Mouse (Mus musculus) embryonic facial prominence, embryonic 13.5 days (tissue): ENCODE results near the gene Pip5k1a. TPM values are rescaled to one million over a fixed set of nuclear protein-coding genes. Genes with fewer than 3 reads are reported as not detected.
"Not testable (repeated sequence)": the region's sequence is repeated elsewhere in the genome, so short reads cannot be mapped to it uniquely, and the experiment has no call there.

ENCODE experiments used
- ATAC-seq: fragments of 200-750 bp; cut with Nextera tagmentation; 2 replicates; pipeline ENCODE4 v1.8.0; 2017; ENCODE audit warnings: low read depth; ENCODE audit not compliant: insufficient number of reproducible peaks, insufficient read depth, low FRiP score, low TSS enrichment
- H3K27ac ChIP-seq: fragments of 300-500 bp; sonication (generic); 2 replicates; pipeline ENCODE4 v1.5.1; 2015; ENCODE audit warnings: moderate library complexity, mild to moderate bottlenecking, inconsistent platforms
- H3K27me3 ChIP-seq: fragments of 300-500 bp; sonication (generic); 2 replicates; pipeline ENCODE4 v1.6.1; 2015; ENCODE audit warnings: mild to moderate bottlenecking, inconsistent platforms
- H3K36me3 ChIP-seq: fragments of 300-500 bp; sonication (generic); 2 replicates; pipeline ENCODE4 v1.6.1; 2015; ENCODE audit warnings: mild to moderate bottlenecking, inconsistent platforms
- H3K4me1 ChIP-seq: fragments of 300-500 bp; sonication (generic); 2 replicates; pipeline ENCODE4 v1.6.1; 2015; ENCODE audit warnings: inconsistent platforms
- H3K4me2 ChIP-seq: fragments of 300-500 bp; sonication (generic); 2 replicates; pipeline ENCODE4 v1.6.1; 2015; ENCODE audit warnings: moderate library complexity, mild to moderate bottlenecking, inconsistent platforms
- H3K4me3 ChIP-seq: fragments of 300-500 bp; sonication (generic); 2 replicates; pipeline ENCODE4 v1.5.1; 2015; ENCODE audit warnings: mild to moderate bottlenecking, inconsistent platforms
- H3K9ac ChIP-seq: fragments of 300-500 bp; sonication (generic); 2 replicates; pipeline ENCODE4 v1.6.1; 2015; ENCODE audit warnings: mild to moderate bottlenecking, inconsistent platforms
- H3K9me3 ChIP-seq: fragments of 300-500 bp; sonication (generic); 2 replicates; pipeline ENCODE4 v1.6.1; 2016; ENCODE audit warnings: inconsistent platforms
- WGBS: fragments of 180-500 bp; shearing (Covaris S2); methylation state at CpG from one replicate; pipeline ENCODE4 v1.1.7; 2015; ENCODE audit warnings: mixed read lengths; 5-methylcytosine and 5-hydroxymethylcytosine counted together
- polyA plus RNA-seq: library from polyadenylated mRNA; unstranded; fragments of >200 nt; fragmentation: Nextera tagmentation; extraction: Ambion mirVana; gene quantifications from 2 replicates; pipeline ENCODE4 v1.2.1, GENCODE M21; 2015

Gene Pip5k1a
- polyA plus RNA-seq, 1 experiment from 2014 or later, result 23.8 TPM

GRCm38 (mm10) chr3:95110911-95111726, 4.4 kb upstream of the Pip5k1a start, which contains the start of gene Vps72:
TSS of gene Vps72 (plus strand) at chr3:95111022.
- Histone ChIP-seq H3K4me2 (peak within 1 kb of the TSS; percentile 57), H3K9me3 (no peaks in the 10 kb centered on the region), H3K36me3 (peaks cover 21% of the 10 kb centered on the region), H3K27ac (peak within 1 kb of the TSS; percentile 98), H3K4me1 (peaks cover 9% of the 10 kb centered on the region), H3K4me3 (peak within 1 kb of the TSS; percentile 74), H3K9ac (peak within 1 kb of the TSS; percentile 89), H3K27me3 (no peaks in the 10 kb centered on the region)
- under 1% methylated on average over 54 of the region's 54 CpGs for WGBS
- 0 out of 2 replicates have a peak, but pooled peaks have one; percentile 45 for ATAC-seq

GRCm38 (mm10) chr3:95107898-95108297, 1.2 kb upstream of the Pip5k1a start:
- Histone ChIP-seq H3K36me3 (no peaks in the 10 kb centered on the region), H3K4me1 (peaks cover 19% of the 10 kb centered on the region), H3K9ac (no peak overlapping the region), H3K9me3 (no peaks in the 10 kb centered on the region), H3K4me3 (no peak overlapping the region), H3K27ac (no peak overlapping the region), H3K4me2 (no peak overlapping the region), H3K27me3 (no peaks in the 10 kb centered on the region)
- ATAC-seq, result no peak
- WGBS, result 60% methylated on average over 2 of the region's 2 CpGs

GRCm38 (mm10) chr3:95107308-95107707, 578 bp upstream of the Pip5k1a start:
- not testable (repeated sequence) for H3K9me3 ChIP-seq, ATAC-seq, H3K27me3 ChIP-seq, H3K27ac ChIP-seq, H3K9ac ChIP-seq, H3K36me3 ChIP-seq
- Histone ChIP-seq H3K4me2 (peak overlapping the region; percentile 69), H3K4me3 (peak overlapping the region; percentile 97), H3K4me1 (peaks cover 13% of the 10 kb centered on the region)

GRCm38 (mm10) chr3:95105586-95106337, 968 bp downstream of the Pip5k1a start:
- ATAC-seq, result no peak
- WGBS, result under 1% methylated on average over 16 of the region's 16 CpGs
- peak overlapping the region; percentile 96 for H3K9ac ChIP-seq
- peak overlapping the region; percentile 89 for H3K27ac ChIP-seq
- H3K4me3 ChIP-seq, result peak overlapping the region; percentile 97
- H3K9me3 ChIP-seq, result no peaks in the 10 kb centered on the region
- H3K36me3 ChIP-seq, result peaks cover 7% of the 10 kb centered on the region
- peak overlapping the region; percentile 77 for H3K4me2 ChIP-seq
- H3K4me1 ChIP-seq, result peaks cover 15% of the 10 kb centered on the region
- no peaks in the 10 kb centered on the region for H3K27me3 ChIP-seq

- Histone ChIP-seq H3K36me3 (peaks cover 8% of the 10 kb centered on the region), H3K9me3 (no peaks in the 10 kb centered on the region), H3K4me3 (peak overlapping the region; percentile 97), H3K4me1 (peaks cover 15% of the 10 kb centered on the region), H3K27me3 (no peaks in the 10 kb centered on the region), H3K4me2 (peak overlapping the region; percentile 77), H3K9ac (peak overlapping the region; percentile 96), H3K27ac (no peak overlapping the region)
- 59% methylated on average over 4 of the region's 4 CpGs for WGBS
- ATAC-seq, result no peak
These were observed 1.6 kb downstream of the Pip5k1a start for GRCm38 (mm10) chr3:95105121-95105520.

GRCm38 (mm10) chr3:95100854-95101253, 5.9 kb downstream of the Pip5k1a start:
- no peak for ATAC-seq
- Histone ChIP-seq H3K4me1 (peaks cover 15% of the 10 kb centered on the region), H3K4me2 (no peak overlapping the region), H3K9ac (no peak overlapping the region), H3K27ac (no peak overlapping the region), H3K4me3 (no peak overlapping the region), H3K27me3 (no peaks in the 10 kb centered on the region), H3K36me3 (peaks cover 16% of the 10 kb centered on the region), H3K9me3 (no peaks in the 10 kb centered on the region)
- 35% methylated on average over 2 of the region's 2 CpGs for WGBS

GRCm38 (mm10) chr3:95088071-95088470, 18.7 kb downstream of the Pip5k1a start:
- no peak overlapping the region for H3K4me2 ChIP-seq
- no peaks in the 10 kb centered on the region for H3K9me3 ChIP-seq
- H3K9ac ChIP-seq, result no peak overlapping the region
- ATAC-seq, result no peak
- H3K36me3 ChIP-seq, result peaks cover 9% of the 10 kb centered on the region; the same call in 1 of the 2 replicates
- no peaks in the 10 kb centered on the region for H3K27me3 ChIP-seq
- 94% methylated on average over 1 of the region's 1 CpGs for WGBS
- H3K4me1 ChIP-seq, result no peaks in the 10 kb centered on the region
- no peak overlapping the region for H3K4me3 ChIP-seq
- no peak overlapping the region for H3K27ac ChIP-seq

GRCm38 (mm10) chr3:95071606-95072005, 35.1 kb downstream of the Pip5k1a start:
- no peak overlapping the region for H3K4me2 ChIP-seq
- H3K4me3 ChIP-seq, result no peak overlapping the region
- H3K27ac ChIP-seq, result no peak overlapping the region
- WGBS, result 93% methylated on average over 2 of the region's 2 CpGs
- H3K36me3 ChIP-seq, result peaks cover 88% of the 10 kb centered on the region
- no peak overlapping the region for H3K9ac ChIP-seq
- no peaks in the 10 kb centered on the region for H3K27me3 ChIP-seq
- ATAC-seq, result no peak
- H3K9me3 ChIP-seq, result no peaks in the 10 kb centered on the region
- no peaks in the 10 kb centered on the region for H3K4me1 ChIP-seq

- H3K9me3 ChIP-seq, result no peaks in the 10 kb centered on the region
- H3K27ac ChIP-seq, result no peak overlapping the region
- no peak for ATAC-seq
- H3K4me1 ChIP-seq, result no peaks in the 10 kb centered on the region
- 87% methylated on average over 11 of the region's 11 CpGs for WGBS
- no peak overlapping the region for H3K4me3 ChIP-seq
- H3K36me3 ChIP-seq, result peaks cover 95% of the 10 kb centered on the region
- no peak overlapping the region for H3K9ac ChIP-seq
- no peaks in the 10 kb centered on the region for H3K27me3 ChIP-seq
- H3K4me2 ChIP-seq, result no peak overlapping the region
These were observed 40.2 kb downstream of the Pip5k1a start for GRCm38 (mm10) chr3:95066570-95066969.

- H3K4me3 ChIP-seq, result no peak overlapping the region
- H3K4me1 ChIP-seq, result no peaks in the 10 kb centered on the region
- H3K9me3 ChIP-seq, result no peaks in the 10 kb centered on the region
- no peaks in the 10 kb centered on the region for H3K27me3 ChIP-seq
- peaks cover 95% of the 10 kb centered on the region for H3K36me3 ChIP-seq
- H3K9ac ChIP-seq, result no peak overlapping the region
- H3K4me2 ChIP-seq, result no peak overlapping the region
- WGBS, result 89% methylated on average over 6 of the region's 6 CpGs
- ATAC-seq, result no peak
- no peak overlapping the region for H3K27ac ChIP-seq
These were observed 40.6 kb downstream of the Pip5k1a start for GRCm38 (mm10) chr3:95066095-95066494.

GRCm38 (mm10) chr3:95065553-95065952, 41.2 kb downstream of the Pip5k1a start:
- H3K4me3 ChIP-seq, result no peak overlapping the region

More at GRCm38 (mm10) chr3:95065553-95065952, 41.2 kb downstream of the Pip5k1a start:
- Histone ChIP-seq H3K4me2 (no peak overlapping the region), H3K36me3 (peaks cover 95% of the 10 kb centered on the region), H3K4me1 (no peaks in the 10 kb centered on the region), H3K9me3 (no peaks in the 10 kb centered on the region), H3K27me3 (no peaks in the 10 kb centered on the region), H3K9ac (no peak overlapping the region), H3K27ac (no peak overlapping the region)
- 95% methylated on average over 1 of the region's 1 CpGs for WGBS
- no peak for ATAC-seq
